Mouse (Mus musculus): ENCODE data around the gene Insyn1.

Insyn1 gene

GRCm38 (mm10) chr9:58487851-58488801 lies at the start of gene Insyn1:
Insyn1 (plus strand) TSS chr9:58488603.
- peak; percentile 62 for DNase-seq

- no peak for DNase-seq
Measured at GRCm38 (mm10) chr9:58438921-58439396, 49.4 kb upstream of the Insyn1 start.

- DNase-seq = peak; percentile 64
Measured at GRCm38 (mm10) chr9:58440100-58440499, 48.3 kb upstream of the Insyn1 start.

- DNase-seq = peak; percentile 66
Measured at GRCm38 (mm10) chr9:58440614-58441013, 47.8 kb upstream of the Insyn1 start.

- peak; percentile 64 for DNase-seq
Measured at GRCm38 (mm10) chr9:58441351-58442104, 46.9 kb upstream of the Insyn1 start.

- DNase-seq = no peak
Measured at GRCm38 (mm10) chr9:58442105-58443010, 46.0 kb upstream of the Insyn1 start.

- no peak for DNase-seq
Measured at GRCm38 (mm10) chr9:58443061-58443460, 45.3 kb upstream of the Insyn1 start.

- no peak for DNase-seq
Measured at GRCm38 (mm10) chr9:58446829-58447228, 41.6 kb upstream of the Insyn1 start.

GRCm38 (mm10) chr9:58447997-58448595 lies 40.3 kb upstream of the Insyn1 start:
- DNase-seq = no peak

- DNase-seq = no peak
Measured at GRCm38 (mm10) chr9:58449526-58449925, 38.9 kb upstream of the Insyn1 start.

- DNase-seq = no peak
Measured at GRCm38 (mm10) chr9:58453791-58454378, 34.5 kb upstream of the Insyn1 start.

GRCm38 (mm10) chr9:58454886-58455285 lies 33.5 kb upstream of the Insyn1 start:
- no peak for DNase-seq

- DNase-seq = peak; percentile 33
Measured at GRCm38 (mm10) chr9:58455798-58456197, 32.6 kb upstream of the Insyn1 start.

- no peak for DNase-seq
Measured at GRCm38 (mm10) chr9:58457481-58457955, 30.9 kb upstream of the Insyn1 start.

- no peak for DNase-seq
Measured at GRCm38 (mm10) chr9:58458341-58458740, 30.1 kb upstream of the Insyn1 start.

- no peak for DNase-seq
Measured at GRCm38 (mm10) chr9:58458856-58459553, 29.4 kb upstream of the Insyn1 start.

GRCm38 (mm10) chr9:58467345-58468025 lies 20.9 kb upstream of the Insyn1 start:
- no peak for DNase-seq

GRCm38 (mm10) chr9:58470466-58470865 lies 17.9 kb upstream of the Insyn1 start:
- DNase-seq = no peak

GRCm38 (mm10) chr9:58473211-58473815 lies 15.1 kb upstream of the Insyn1 start:
- no peak for DNase-seq

- no peak for DNase-seq
Measured at GRCm38 (mm10) chr9:58487076-58487475, 1.3 kb upstream of the Insyn1 start.

Data from cerebellum, adult 11-12 months (tissue).